Mouse (Mus musculus): ENCODE measurements around the gene Haspin. TPM values are rescaled to one million over a fixed set of nuclear protein-coding genes. Genes with fewer than 3 reads are reported as not detected.

Haspin gene
- polyA plus RNA-seq, 1 experiment from 2014 or later = 12.1 TPM

DNA sequence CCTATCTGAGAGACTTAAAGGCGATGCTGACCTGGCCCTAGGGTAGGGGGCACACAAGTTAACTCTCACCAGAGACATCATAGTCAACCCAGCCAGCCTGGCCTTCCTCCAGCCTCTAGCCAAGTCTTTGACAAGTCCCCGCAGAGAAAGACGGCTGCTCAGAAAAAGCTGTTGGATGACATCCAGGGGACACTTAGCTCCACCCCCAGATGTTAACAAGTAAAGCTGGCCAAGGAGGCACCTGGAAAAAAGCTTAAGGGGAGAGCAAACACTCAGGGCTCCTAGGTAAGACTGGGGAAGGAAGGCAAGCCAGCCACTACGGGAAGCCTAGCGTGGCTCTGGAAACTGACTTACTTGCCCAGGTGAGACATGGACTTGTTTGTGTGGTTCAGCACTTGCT lies 34.1 kb upstream of the Haspin start:
- Histone ChIP-seq H3K9ac (ENCODE audit: low read depth, low read length) (no peak overlapping the region), H3K27ac (replicated peaks; ENCODE audit: low read depth, low read length) (no peak overlapping the region), H3K36me3 (ENCODE audit: control insufficient read depth, insufficient read depth, low read length) (peaks cover 29% of the 10 kb centered on the region), H3K27me3 (replicated peaks; ENCODE audit: control insufficient read depth, insufficient read depth, low read length) (no peaks in the 10 kb centered on the region), H3K4me3 (ENCODE audit: low read depth, low read length) (no peak overlapping the region), H3K4me1 (ENCODE audit: control insufficient read depth, insufficient read depth, low read length) (peaks cover 10% of the 10 kb centered on the region; the same call in 1 of the 2 replicates), H3K4me2 (ENCODE audit: low read depth, low read length) (no peak overlapping the region), H3K9me3 (ENCODE audit: control insufficient read depth, low read length) (no peaks in the 10 kb centered on the region)
- no peak for ATAC-seq (ENCODE audit: low read depth)
- peak; percentile 70 for DNase-seq (ENCODE audit: low spot score)
- WGBS = 43% methylated on average over 5 of the region's 5 CpGs

DNA sequence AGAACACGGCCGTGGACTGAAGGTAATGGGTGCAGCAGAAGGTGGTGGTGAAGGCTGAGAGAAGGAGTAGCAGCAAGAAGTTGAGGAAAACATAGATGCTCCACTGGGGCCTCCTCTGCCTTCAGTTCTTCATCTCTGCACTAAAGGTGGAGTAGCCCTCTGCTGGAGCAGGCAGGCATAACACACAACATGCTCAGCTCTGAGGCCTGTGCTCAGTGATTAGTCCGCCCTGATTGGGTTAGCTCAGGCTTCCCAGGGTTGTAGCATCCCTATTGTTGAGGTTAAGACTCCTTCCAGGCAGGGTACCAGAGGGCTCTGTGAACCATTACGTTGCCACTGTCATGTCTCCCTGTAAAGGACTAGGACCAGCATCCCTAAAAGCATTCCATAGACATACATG lies 31.1 kb upstream of the Haspin start:
- H3K27ac ChIP-seq (replicated peaks; ENCODE audit: low read depth, low read length) = no peak overlapping the region

DNA sequence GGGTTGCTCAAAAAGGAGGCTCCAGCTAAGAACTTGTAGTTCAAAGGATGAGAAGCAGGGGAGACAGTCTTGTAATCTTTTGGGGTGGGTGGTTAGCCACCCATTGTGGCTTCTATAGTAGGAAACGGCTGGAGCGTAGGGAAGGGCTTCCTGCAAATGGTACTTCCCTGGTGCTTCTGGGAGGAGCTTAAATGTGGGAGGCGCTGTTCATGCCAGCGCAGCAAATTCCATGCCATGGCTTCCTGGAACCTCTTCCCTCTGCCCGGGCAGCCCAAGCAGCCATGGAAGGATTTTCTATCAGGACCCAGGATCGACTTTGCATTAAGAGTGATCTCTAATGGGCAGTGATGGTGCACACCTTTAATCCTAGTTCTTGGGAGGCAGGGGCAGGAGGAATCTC lies 30.5 kb upstream of the Haspin start:
- no peak for DNase-seq (ENCODE audit: low spot score)
- Histone ChIP-seq H3K27me3 (replicated peaks; ENCODE audit: control insufficient read depth, insufficient read depth, low read length) (no peaks in the 10 kb centered on the region), H3K36me3 (ENCODE audit: control insufficient read depth, insufficient read depth, low read length) (peaks cover 13% of the 10 kb centered on the region), H3K27ac (replicated peaks; ENCODE audit: low read depth, low read length) (no peak overlapping the region), H3K4me2 (ENCODE audit: low read depth, low read length) (no peak overlapping the region), H3K4me3 (ENCODE audit: low read depth, low read length) (no peak overlapping the region), H3K9me3 (ENCODE audit: control insufficient read depth, low read length) (no peaks in the 10 kb centered on the region), H3K4me1 (ENCODE audit: control insufficient read depth, insufficient read depth, low read length) (no peaks in the 10 kb centered on the region), H3K9ac (ENCODE audit: low read depth, low read length) (no peak overlapping the region)
- no peak for ATAC-seq (ENCODE audit: low read depth)
- 77% methylated on average over 6 of the region's 6 CpGs for WGBS

More for the DNA sequence above, 31.1 kb upstream of the Haspin start:
- H3K4me3 ChIP-seq (ENCODE audit: low read depth, low read length) = no peak overlapping the region
- ATAC-seq (ENCODE audit: low read depth) (peak; percentile 62; the same call in 1 of the 2 replicates), DNase-seq (ENCODE audit: low spot score) (peak; percentile 40)
- no peaks in the 10 kb centered on the region for H3K9me3 ChIP-seq (ENCODE audit: control insufficient read depth, low read length)
- no peak overlapping the region for H3K4me2 ChIP-seq (ENCODE audit: low read depth, low read length)
- H3K9ac ChIP-seq (ENCODE audit: low read depth, low read length) = no peak overlapping the region
- no peaks in the 10 kb centered on the region for H3K27me3 ChIP-seq (replicated peaks; ENCODE audit: control insufficient read depth, insufficient read depth, low read length)
- peaks cover 19% of the 10 kb centered on the region for H3K36me3 ChIP-seq (ENCODE audit: control insufficient read depth, insufficient read depth, low read length)
- H3K4me1 ChIP-seq (ENCODE audit: control insufficient read depth, insufficient read depth, low read length) = no peaks in the 10 kb centered on the region
- 46% methylated on average over 4 of the region's 4 CpGs for WGBS

DNA sequence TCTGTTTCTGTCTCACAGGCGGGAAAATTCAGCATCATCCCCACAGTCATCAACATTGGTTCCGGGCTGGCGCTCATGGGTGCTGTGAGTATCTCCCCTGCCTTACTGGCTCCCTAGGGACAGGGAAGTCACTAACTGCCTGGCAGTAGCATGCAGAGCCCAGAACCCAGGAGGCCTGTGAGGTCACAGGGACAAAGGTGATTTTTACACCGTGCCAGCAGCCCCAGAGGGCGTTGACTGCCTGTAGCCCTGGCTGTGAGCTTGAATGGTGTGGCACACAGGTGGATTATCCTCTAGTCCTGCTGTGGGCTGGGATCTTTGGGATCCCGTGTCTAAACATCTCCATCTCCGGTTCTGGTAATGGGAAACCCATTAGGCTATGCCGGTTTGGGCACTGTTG lies 30.0 kb upstream of the Haspin start:
- Histone ChIP-seq H3K4me2 (ENCODE audit: low read depth, low read length) (no peak overlapping the region), H3K36me3 (ENCODE audit: control insufficient read depth, insufficient read depth, low read length) (peaks cover 8% of the 10 kb centered on the region), H3K27me3 (replicated peaks; ENCODE audit: control insufficient read depth, insufficient read depth, low read length) (no peaks in the 10 kb centered on the region), H3K9me3 (ENCODE audit: control insufficient read depth, low read length) (no peaks in the 10 kb centered on the region), H3K9ac (ENCODE audit: low read depth, low read length) (no peak overlapping the region), H3K27ac (replicated peaks; ENCODE audit: low read depth, low read length) (no peak overlapping the region), H3K4me1 (ENCODE audit: control insufficient read depth, insufficient read depth, low read length) (no peaks in the 10 kb centered on the region), H3K4me3 (ENCODE audit: low read depth, low read length) (no peak overlapping the region)
- ATAC-seq (ENCODE audit: low read depth) = no peak
- DNase-seq (ENCODE audit: low spot score) = no peak
- 81% methylated on average over 8 of the region's 8 CpGs for WGBS

DNA sequence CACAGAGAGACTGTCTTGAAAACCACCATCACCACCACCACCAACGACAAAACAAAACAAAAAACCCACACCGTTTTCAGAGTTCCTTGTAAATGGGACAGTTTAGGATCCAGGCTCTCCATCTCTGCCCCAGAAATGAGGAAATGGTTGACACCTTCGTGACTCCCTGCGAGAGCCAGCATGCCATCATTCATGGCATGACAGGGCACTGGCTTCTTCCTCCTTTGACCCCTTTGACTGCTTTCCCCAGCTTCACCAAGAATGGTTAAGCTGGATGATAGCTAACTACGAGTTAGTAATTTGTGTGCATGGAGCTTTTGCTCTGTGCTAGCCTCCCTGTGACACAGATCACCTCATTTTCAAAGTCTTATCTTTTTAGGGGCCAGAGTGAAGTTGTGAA lies 24.2 kb upstream of the Haspin start:
- no peak overlapping the region for H3K4me3 ChIP-seq (ENCODE audit: low read depth, low read length)
- DNase-seq (ENCODE audit: low spot score) (no peak), ATAC-seq (ENCODE audit: low read depth) (no peak)
- H3K4me1 ChIP-seq (ENCODE audit: control insufficient read depth, insufficient read depth, low read length) = 0 out of 2 replicates have a peak, but pooled peaks cover 5% of the 10 kb centered on the region
- H3K27me3 ChIP-seq (replicated peaks; ENCODE audit: control insufficient read depth, insufficient read depth, low read length) = peaks cover 30% of the 10 kb centered on the region
- no peak overlapping the region for H3K9ac ChIP-seq (ENCODE audit: low read depth, low read length)
- 76% methylated on average over 5 of the region's 5 CpGs for WGBS
- no peak overlapping the region for H3K27ac ChIP-seq (replicated peaks; ENCODE audit: low read depth, low read length)
- no peaks in the 10 kb centered on the region for H3K9me3 ChIP-seq (ENCODE audit: control insufficient read depth, low read length)
- H3K36me3 ChIP-seq (ENCODE audit: control insufficient read depth, insufficient read depth, low read length) = no peaks in the 10 kb centered on the region
- H3K4me2 ChIP-seq (ENCODE audit: low read depth, low read length) = no peak overlapping the region

DNA sequence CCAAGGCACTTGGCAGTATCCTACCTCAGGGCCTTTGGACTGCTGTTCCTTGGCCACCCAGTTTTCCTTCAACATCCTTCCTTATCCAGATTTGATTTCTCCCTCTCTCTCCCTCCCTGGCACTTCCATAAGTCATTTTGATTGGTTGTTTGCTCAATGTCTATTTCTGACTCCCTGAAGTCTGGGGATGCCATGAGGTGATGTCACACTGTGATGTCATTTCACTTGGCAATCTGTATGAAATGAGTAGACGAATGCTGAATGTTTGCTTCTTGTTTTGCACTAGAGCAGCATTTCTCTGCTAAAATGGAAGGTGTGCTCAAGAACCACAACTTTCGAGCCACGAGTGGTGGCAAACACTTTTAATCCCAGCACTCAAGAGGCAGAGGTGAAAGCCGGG lies 23.5 kb upstream of the Haspin start:
- Histone ChIP-seq H3K9me3 (ENCODE audit: control insufficient read depth, low read length) (no peaks in the 10 kb centered on the region), H3K27me3 (replicated peaks; ENCODE audit: control insufficient read depth, insufficient read depth, low read length) (peaks cover 30% of the 10 kb centered on the region), H3K9ac (ENCODE audit: low read depth, low read length) (no peak overlapping the region), H3K4me1 (ENCODE audit: control insufficient read depth, insufficient read depth, low read length) (0 out of 2 replicates have a peak, but pooled peaks cover 5% of the 10 kb centered on the region), H3K36me3 (ENCODE audit: control insufficient read depth, insufficient read depth, low read length) (no peaks in the 10 kb centered on the region), H3K4me3 (ENCODE audit: low read depth, low read length) (no peak overlapping the region), H3K4me2 (ENCODE audit: low read depth, low read length) (no peak overlapping the region), H3K27ac (replicated peaks; ENCODE audit: low read depth, low read length) (no peak overlapping the region)
- no peak for DNase-seq (ENCODE audit: low spot score)
- WGBS = 83% methylated on average over 4 of the region's 4 CpGs
- no peak for ATAC-seq (ENCODE audit: low read depth)

DNA sequence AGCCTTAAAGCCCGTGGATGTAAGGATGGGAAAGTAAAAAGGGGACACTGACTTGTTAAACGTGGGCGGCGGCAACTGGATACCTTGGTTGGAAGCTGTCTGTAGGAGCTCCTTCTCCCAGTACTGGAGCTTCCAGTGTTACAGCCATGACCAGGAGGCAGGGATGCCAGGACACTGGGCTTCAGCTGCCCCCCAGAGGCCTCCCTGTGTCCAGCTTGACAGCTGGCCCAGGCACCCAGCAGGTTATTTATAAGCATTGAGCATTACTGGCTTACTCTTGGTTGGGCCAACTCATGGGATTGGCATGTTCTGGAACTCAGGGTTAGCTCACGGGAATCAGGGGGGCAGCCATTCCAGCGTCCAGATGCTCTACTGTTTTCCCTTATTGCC lies 22.7 kb upstream of the Haspin start:
- H3K27me3 ChIP-seq (replicated peaks; ENCODE audit: control insufficient read depth, insufficient read depth, low read length) = peaks cover 30% of the 10 kb centered on the region
- 23% methylated on average over 6 of the region's 6 CpGs for WGBS
- DNase-seq (ENCODE audit: low spot score) = peak; percentile 47
- no peak for ATAC-seq (ENCODE audit: low read depth)
- H3K4me1 ChIP-seq (ENCODE audit: control insufficient read depth, insufficient read depth, low read length) = 0 out of 2 replicates have a peak, but pooled peaks cover 5% of the 10 kb centered on the region
- H3K4me3 ChIP-seq (ENCODE audit: low read depth, low read length) = peak overlapping the region; percentile 48
- H3K9me3 ChIP-seq (ENCODE audit: control insufficient read depth, low read length) = no peaks in the 10 kb centered on the region
- no peaks in the 10 kb centered on the region for H3K36me3 ChIP-seq (ENCODE audit: control insufficient read depth, insufficient read depth, low read length)
- peak overlapping the region; percentile 84 for H3K4me2 ChIP-seq (ENCODE audit: low read depth, low read length)
- peak overlapping the region; percentile 61; the same call in 1 of the 2 replicates for H3K9ac ChIP-seq (ENCODE audit: low read depth, low read length)
- H3K27ac ChIP-seq (replicated peaks; ENCODE audit: low read depth, low read length) = no peak overlapping the region

DNA sequence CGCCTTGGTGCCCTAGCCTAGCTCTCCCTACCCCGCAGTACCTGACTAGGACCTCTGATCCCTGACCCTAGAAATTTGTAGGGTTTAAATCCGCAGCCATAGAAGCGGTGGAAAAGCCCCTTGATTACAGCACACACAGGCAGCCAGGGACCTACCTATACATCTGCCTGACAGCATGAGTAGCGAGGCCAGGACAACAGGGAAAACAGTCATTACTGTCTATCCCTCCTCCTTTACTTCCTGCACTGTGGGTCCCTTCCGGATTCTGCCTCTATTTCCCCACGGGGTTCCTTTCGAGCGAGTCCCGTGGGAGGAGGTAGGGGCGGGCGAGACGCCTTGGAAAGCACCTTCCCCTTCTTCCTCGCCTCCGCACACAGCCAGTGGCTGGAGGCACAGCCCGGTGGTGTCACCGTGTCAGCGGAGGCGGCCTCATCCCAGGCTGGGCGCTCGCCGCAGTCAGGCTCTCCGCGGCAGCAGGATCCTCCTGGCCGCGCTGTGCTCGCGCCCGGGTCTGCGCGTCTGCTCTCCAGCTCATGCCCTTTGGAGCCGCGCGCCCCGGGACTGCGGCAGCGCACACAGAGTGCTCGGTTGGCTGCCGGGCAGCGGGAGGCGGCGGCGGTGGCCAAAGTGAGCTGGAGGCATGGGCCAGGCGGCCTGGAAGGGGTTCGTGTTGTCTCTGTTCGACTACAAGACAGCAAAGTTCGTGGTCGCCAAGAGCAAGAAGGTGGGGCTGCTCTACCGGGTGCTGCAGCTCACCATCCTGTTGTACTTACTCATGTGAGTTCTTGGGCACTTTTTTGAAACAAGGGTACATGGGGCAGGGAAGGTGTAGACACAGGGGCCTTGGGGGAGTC lies 22.1 kb upstream of the Haspin start, which contains the start of gene P2rx5:
P2rx5 (plus strand) TSS at position 465 of the 854 bp plus-strand sequence.
- no peaks in the 10 kb centered on the region for H3K9me3 ChIP-seq (ENCODE audit: control insufficient read depth, low read length)
- WGBS = 4% methylated on average over 30 of the region's 49 CpGs
- H3K27me3 ChIP-seq (replicated peaks; ENCODE audit: control insufficient read depth, insufficient read depth, low read length) = peaks cover 30% of the 10 kb centered on the region
- DNase-seq (ENCODE audit: low spot score) (peak; percentile 55), ATAC-seq (ENCODE audit: low read depth) (peak; percentile 77; the same call in 1 of the 2 replicates)
- H3K27ac ChIP-seq (replicated peaks; ENCODE audit: low read depth, low read length) = no peak within 1 kb of the TSS
- H3K4me2 ChIP-seq (ENCODE audit: low read depth, low read length) = peak within 1 kb of the TSS; percentile 84
- peak within 1 kb of the TSS; percentile 61 for H3K9ac ChIP-seq (ENCODE audit: low read depth, low read length)
- H3K36me3 ChIP-seq (ENCODE audit: control insufficient read depth, insufficient read depth, low read length) = no peaks in the 10 kb centered on the region
- peak within 1 kb of the TSS; percentile 48 for H3K4me3 ChIP-seq (ENCODE audit: low read depth, low read length)
- H3K4me1 ChIP-seq (ENCODE audit: control insufficient read depth, insufficient read depth, low read length) = 0 out of 2 replicates have a peak, but pooled peaks cover 5% of the 10 kb centered on the region

All from embryonic facial prominence, embryonic 14.5 days (tissue).